Mouse (Mus musculus) heart, postnatal 36 days (tissue): ENCODE measurements around the gene Map3k3. TPM values are rescaled to one million over a fixed set of nuclear protein-coding genes. Genes with fewer than 3 reads are reported as not detected.
A peak's percentile ranks its signal among the peaks of the same experiment; 100 is the strongest.
"Not testable (repeated sequence)": the region's sequence is repeated elsewhere in the genome, so short reads cannot be mapped to it uniquely, and the experiment has no call there.

Source experiments
- DNase-seq, 2 experiments: peaks; one replicate each; pipeline ENCODE4 v3.0.0; 2021 to 2022
- intact Hi-C: fragments of 180-260 bp; cut with DNase I; formaldehyde crosslinking; loops from one replicate; pipeline ENCODE4 v1.15.1; 2025
- total RNA-seq, 2 experiments: library from RNA; stranded (reverse); gene quantifications; 2 replicates each; pipeline ENCODE4 v1.2.3; 2021

Map3k3 gene
- total RNA-seq, 2 experiments from 2014 or later, result 38.7 to 44.4 TPM

- DNase-seq, result no peak
- intact Hi-C loops, result no loop called here
These were observed 10.6 kb upstream of the Map3k3 start for GRCm38 (mm10) chr11:106073774-106074173.

GRCm38 (mm10) chr11:106076321-106076720 lies 8.1 kb upstream of the Map3k3 start:
- intact Hi-C loops, result loop anchor here (2.0 kb wide), 1 partner anchor 150 kb away; no protein-coding TSS in a partner anchor
- DNase-seq, result peak; percentile 68 to 81

GRCm38 (mm10) chr11:106084911-106085561 lies 623 bp downstream of the Map3k3 start:
- DNase-seq, result peak; percentile 76 to 88
- intact Hi-C loops, result loop anchor here (2.0 kb wide), 1 partner anchor 50 kb away; no protein-coding TSS in a partner anchor

- intact Hi-C loops, result loop anchor here (5.0 kb wide), 1 partner anchor 34 kb away; no protein-coding TSS in a partner anchor
- peak in 1 of 2 experiments; percentile 37 for DNase-seq
These were observed 13.8 kb downstream of the Map3k3 start for GRCm38 (mm10) chr11:106098223-106098622.

- intact Hi-C loops, result no loop called here
- DNase-seq, result no peak
These were observed 18.5 kb downstream of the Map3k3 start for GRCm38 (mm10) chr11:106102866-106103265.

GRCm38 (mm10) chr11:106106047-106106587 lies 21.7 kb downstream of the Map3k3 start:
- intact Hi-C loops, result no loop called here
- DNase-seq, result no peak

- DNase-seq, result no peak
- intact Hi-C loops, result no loop called here
These were observed 27.3 kb downstream of the Map3k3 start for GRCm38 (mm10) chr11:106111688-106112087.

- DNase-seq, result no peak
- intact Hi-C loops, result no loop called here
These were observed 37.8 kb downstream of the Map3k3 start for GRCm38 (mm10) chr11:106122221-106122620.

GRCm38 (mm10) chr11:106122736-106123135 lies 38.3 kb downstream of the Map3k3 start:
- DNase-seq, result peak; percentile 12 to 26
- intact Hi-C loops, result no loop called here

GRCm38 (mm10) chr11:106124784-106125183 lies 40.4 kb downstream of the Map3k3 start:
- intact Hi-C loops, result no loop called here
- no peak for DNase-seq

GRCm38 (mm10) chr11:106125827-106126226 lies 41.4 kb downstream of the Map3k3 start:
- intact Hi-C loops, result no loop called here
- DNase-seq, result no peak

- DNase-seq, intact Hi-C loops: not testable (repeated sequence)
These were observed 42.4 kb downstream of the Map3k3 start for GRCm38 (mm10) chr11:106126727-106127373.

GRCm38 (mm10) chr11:106129477-106129876 lies 45.1 kb downstream of the Map3k3 start:
- intact Hi-C loops, result no loop called here

GRCm38 (mm10) chr11:106132516-106132915 lies 48.1 kb downstream of the Map3k3 start:
- no peak for DNase-seq
- intact Hi-C loops, result loop anchor here (5.0 kb wide), 1 partner anchor 35 kb away; no protein-coding TSS in a partner anchor

More at GRCm38 (mm10) chr11:106129477-106129876, 45.1 kb downstream of the Map3k3 start:
- no peak for DNase-seq

GRCm38 (mm10) chr11:106134580-106135528 lies 50.4 kb downstream of the Map3k3 start:
- intact Hi-C loops, result loop anchor here (2.0 to 5.0 kb wide), 2 partner anchors 38 to 50 kb away; partner anchors contain the start of gene Map3k3
- DNase-seq, result peak; percentile 78 to 86

- no peak for DNase-seq
- intact Hi-C loops, result no loop called here
These were observed 66.8 kb downstream of the Map3k3 start for GRCm38 (mm10) chr11:106151219-106151618.

GRCm38 (mm10) chr11:106152132-106152531 lies 67.7 kb downstream of the Map3k3 start:
- DNase-seq, result no peak
- intact Hi-C loops, result loop anchor here (1.0 kb wide), 1 partner anchor 27 kb away; no protein-coding TSS in a partner anchor

- intact Hi-C loops, result no loop called here
These were observed 69.7 kb downstream of the Map3k3 start for GRCm38 (mm10) chr11:106154091-106154490.

GRCm38 (mm10) chr11:106154770-106155169 lies 70.4 kb downstream of the Map3k3 start:
- DNase-seq, result no peak
- intact Hi-C loops, result no loop called here

More at GRCm38 (mm10) chr11:106154091-106154490, 69.7 kb downstream of the Map3k3 start:
- no peak for DNase-seq

GRCm38 (mm10) chr11:106155761-106156160 lies 71.3 kb downstream of the Map3k3 start:
- intact Hi-C loops, result no loop called here
- DNase-seq, result no peak
